Mouse (Mus musculus) CD4-positive naive resting alpha-beta T cell, adult 57 days (primary cell): Measurements from ENCODE around the gene Zdhhc7. TPM values are rescaled to one million over a fixed set of nuclear protein-coding genes. Genes with fewer than 3 reads are reported as not detected.

Experiments used
- total RNA-seq: library from RNA; stranded (reverse); gene quantifications from one replicate; pipeline ENCODE4 v1.2.4, GENCODE M21; 2023

Zdhhc7 gene
- total RNA-seq = 37.1 TPM

DNA sequence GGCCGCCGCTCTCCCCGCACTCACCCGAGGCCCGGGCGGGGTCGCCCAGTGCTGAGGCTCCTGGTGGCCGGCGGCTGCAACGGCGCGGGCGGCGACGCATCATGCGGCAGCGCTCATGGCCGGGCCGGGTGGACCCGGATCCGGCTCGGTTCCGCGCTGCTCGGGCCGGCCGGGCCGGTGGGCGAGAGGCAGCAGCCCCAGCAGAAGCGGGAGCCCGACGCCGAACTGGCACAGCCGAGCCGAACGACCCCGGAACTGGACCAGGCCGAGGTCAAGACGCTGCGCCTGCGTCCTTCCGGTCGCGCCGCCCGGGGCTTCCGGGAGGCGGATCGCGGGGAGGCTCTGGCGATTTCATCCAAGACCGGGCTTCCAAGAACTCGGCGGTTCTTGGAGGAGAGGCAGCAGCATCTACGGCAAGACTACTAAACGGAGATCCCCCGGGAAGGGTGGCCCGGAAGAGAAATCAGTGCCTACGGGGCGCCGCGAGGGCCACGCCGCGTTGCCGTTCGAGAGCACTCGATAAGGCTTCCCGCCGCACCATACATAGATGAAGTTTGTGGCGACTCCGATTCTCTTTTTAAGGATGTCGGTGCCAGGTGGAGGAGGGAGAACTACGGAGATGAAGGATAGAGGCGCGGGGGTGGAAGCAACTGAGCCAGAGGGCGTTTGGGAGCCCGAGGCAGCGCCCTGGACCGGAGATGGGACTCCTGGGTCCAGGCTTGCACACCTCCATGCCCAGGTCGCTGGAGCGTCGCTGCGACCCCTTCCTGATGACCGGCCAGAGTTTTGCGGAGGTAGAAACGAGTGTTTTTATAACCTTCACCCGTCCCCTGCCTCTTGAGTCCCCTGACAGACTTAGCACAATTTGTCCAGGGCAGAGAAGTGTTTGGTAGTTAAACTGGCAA lies at the start of gene Zdhhc7:
Zdhhc7 (minus strand) TSS at position 415 of the 905 bp plus-strand sequence.

DNA sequence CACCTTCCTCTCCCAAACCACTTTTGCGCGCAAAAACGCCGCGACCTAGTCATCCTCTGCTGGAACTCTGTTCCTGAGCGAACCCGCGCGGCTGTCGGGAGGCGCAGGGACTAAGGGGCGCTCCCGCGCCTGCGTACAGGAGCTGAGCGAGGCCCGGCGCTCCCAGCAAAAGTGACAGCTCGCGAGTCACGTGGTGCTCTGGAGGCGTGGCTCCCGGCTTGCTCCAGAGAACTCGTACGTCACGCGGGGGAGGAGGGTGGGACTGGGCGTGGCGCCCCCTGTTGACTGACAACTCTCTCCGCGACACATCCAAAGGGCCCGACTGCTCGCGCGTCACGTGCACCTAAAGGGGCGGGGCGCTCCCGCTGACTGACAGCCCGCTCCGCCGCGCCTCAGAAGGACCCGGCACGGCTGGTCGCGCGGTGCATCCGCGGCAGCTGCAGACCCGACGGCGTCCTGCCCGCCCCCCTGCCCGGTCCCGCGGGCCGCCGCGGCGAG lies 12.5 kb upstream of the Zdhhc7 start, which contains the start of gene 6430548M08Rik:
6430548M08Rik (plus strand) TSS at position 395 of the 498 bp plus-strand sequence.

Other genes starting within 250 kb of the Zdhhc7 start
- 10.7 TPM for gene Klhl36, start 239.2 kb downstream of the Zdhhc7 start, total RNA-seq
- 127 TPM for gene Usp10, start 191.1 kb downstream of the Zdhhc7 start, total RNA-seq
- gene Gm20388, start 190.6 kb downstream of the Zdhhc7 start, total RNA-seq = 19.5 TPM
- gene Crispld2, start 109.0 kb downstream of the Zdhhc7 start, total RNA-seq = not detected
- 3.1 TPM for gene 6430548M08Rik, start 12.7 kb upstream of the Zdhhc7 start, total RNA-seq
- gene Fam92b, start 76.0 kb upstream of the Zdhhc7 start, total RNA-seq = not detected
- gene Gse1, start 127.0 kb upstream of the Zdhhc7 start, total RNA-seq = 58.0 TPM